Mouse (Mus musculus): ENCODE results near the gene Rbck1.

DNA sequence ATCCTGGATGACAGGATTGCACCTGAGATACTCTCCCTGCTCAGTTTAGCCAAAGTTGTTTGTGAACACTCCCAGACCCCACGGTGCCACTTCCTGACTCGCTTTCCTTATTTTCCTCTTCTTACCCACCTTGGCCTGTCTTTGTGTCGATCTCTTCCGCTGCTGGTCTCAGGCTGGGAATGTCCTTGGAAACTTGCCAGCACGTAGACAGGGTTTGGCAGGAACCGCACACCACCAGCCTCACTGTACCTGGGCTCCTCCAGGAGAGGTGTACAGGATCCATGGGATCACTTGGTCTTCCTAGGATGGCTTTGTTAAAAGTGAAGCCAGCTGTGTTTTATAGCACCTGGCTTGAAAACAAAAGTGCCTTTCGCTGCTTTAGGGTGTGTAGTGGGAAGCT lies 19.5 kb downstream of the Rbck1 start:
- no peak for TF ChIP-seq CTCF (IDR thresholded peaks at IDR 0.05; ENCODE audit: control insufficient read depth, insufficient read depth, low read length)
- no peak for TF ChIP-seq POLR2A (IDR thresholded peaks at IDR 0.05; ENCODE audit: borderline replicate concordance, control insufficient read depth, low read depth, low read length)
